Mouse (Mus musculus) neural tube, embryonic 11.5 days (tissue): ENCODE measurements around the gene Palld. TPM values are rescaled to one million over a fixed set of nuclear protein-coding genes. Genes with fewer than 3 reads are reported as not detected.

Experiments
- ATAC-seq: fragments of 200-750 bp; cut with Nextera tagmentation; 2 replicates; pipeline ENCODE4 v1.8.0; 2017; ENCODE audit warnings: moderate number of reproducible peaks, mild to moderate bottlenecking, moderate TSS enrichment, moderate library complexity; ENCODE audit not compliant: insufficient read depth, low FRiP score, low TSS enrichment
- DNase-seq: peaks from one replicate; pipeline ENCODE4 v3.0.0-alpha.2; 2015; ENCODE audit warnings: low spot score
- H3K27ac ChIP-seq: fragments of 300-500 bp; sonication (generic); 2 replicates; pipeline ENCODE4 v1.5.1; 2014; ENCODE audit warnings: low read depth, mild to moderate bottlenecking, low read length
- H3K27me3 ChIP-seq: fragments of 300-500 bp; sonication (generic); 2 replicates; pipeline ENCODE4 v1.6.1; 2014; ENCODE audit warnings: mild to moderate bottlenecking, low read length, mixed read lengths; ENCODE audit not compliant: control insufficient read depth, insufficient read depth
- H3K36me3 ChIP-seq: fragments of 300-500 bp; sonication (generic); 2 replicates; pipeline ENCODE4 v1.6.1; 2014; ENCODE audit warnings: mild to moderate bottlenecking, low read length, moderate library complexity, mixed read lengths; ENCODE audit not compliant: control insufficient read depth, insufficient read depth
- H3K4me1 ChIP-seq: fragments of 300-500 bp; sonication (generic); 2 replicates; pipeline ENCODE4 v1.6.1; 2014; ENCODE audit warnings: low read length, mixed read lengths; ENCODE audit not compliant: control insufficient read depth, insufficient read depth
- H3K4me2 ChIP-seq: fragments of 300-500 bp; sonication (generic); 2 replicates; pipeline ENCODE4 v1.6.1; 2014; ENCODE audit warnings: low read depth, mild to moderate bottlenecking, moderate library complexity
- H3K4me3 ChIP-seq: fragments of 300-500 bp; sonication (generic); 2 replicates; pipeline ENCODE4 v1.5.1; 2014; ENCODE audit warnings: low read depth, low read length
- H3K9ac ChIP-seq: fragments of 300-500 bp; sonication (generic); 2 replicates; pipeline ENCODE4 v1.6.1; 2014; ENCODE audit warnings: mild to moderate bottlenecking, low read length
- H3K9me3 ChIP-seq: fragments of 300-500 bp; sonication (generic); 2 replicates; pipeline ENCODE4 v1.6.1; 2016; ENCODE audit warnings: low read length; ENCODE audit not compliant: control insufficient read depth
- WGBS: fragments of 180-500 bp; shearing (Covaris S2); extraction: QIAGEN DNeasy Blood & Tissue Kit; methylation state at CpG from one replicate; pipeline ENCODE4 v1.1.7; 2014; 5-methylcytosine and 5-hydroxymethylcytosine counted together
- polyA plus RNA-seq: library from polyadenylated mRNA; unstranded; fragments of >200 nt; fragmentation: Nextera tagmentation; extraction: Ambion mirVana; gene quantifications from 2 replicates; pipeline ENCODE4 v1.2.1, GENCODE M21; 2014

The Palld gene
- polyA plus RNA-seq, 1 experiment from 2014 or later: 54.7 TPM

- DNase-seq (no peak), ATAC-seq (no peak)
- no peak overlapping the region for H3K4me2 ChIP-seq
- no peaks in the 10 kb centered on the region for H3K9me3 ChIP-seq
- H3K4me1 ChIP-seq: no peaks in the 10 kb centered on the region
- 86% methylated on average over 4 of the region's 4 CpGs for WGBS
- no peak overlapping the region for H3K27ac ChIP-seq
- H3K4me3 ChIP-seq: no peak overlapping the region
- no peaks in the 10 kb centered on the region for H3K36me3 ChIP-seq
- H3K27me3 ChIP-seq: no peaks in the 10 kb centered on the region
- H3K9ac ChIP-seq: no peak overlapping the region
These were observed 342.5 kb downstream of the Palld start for GRCm38 (mm10) chr8:61559979-61560378.

GRCm38 (mm10) chr8:61559450-61559849 is 343.0 kb downstream of the Palld start:
- Histone ChIP-seq H3K4me2 (no peak overlapping the region), H3K27ac (no peak overlapping the region), H3K27me3 (no peaks in the 10 kb centered on the region), H3K9ac (no peak overlapping the region), H3K4me3 (no peak overlapping the region), H3K9me3 (no peaks in the 10 kb centered on the region), H3K36me3 (no peaks in the 10 kb centered on the region), H3K4me1 (no peaks in the 10 kb centered on the region)
- ATAC-seq (no peak), DNase-seq (no peak)
- 82% methylated on average over 5 of the region's 5 CpGs for WGBS

DNA sequence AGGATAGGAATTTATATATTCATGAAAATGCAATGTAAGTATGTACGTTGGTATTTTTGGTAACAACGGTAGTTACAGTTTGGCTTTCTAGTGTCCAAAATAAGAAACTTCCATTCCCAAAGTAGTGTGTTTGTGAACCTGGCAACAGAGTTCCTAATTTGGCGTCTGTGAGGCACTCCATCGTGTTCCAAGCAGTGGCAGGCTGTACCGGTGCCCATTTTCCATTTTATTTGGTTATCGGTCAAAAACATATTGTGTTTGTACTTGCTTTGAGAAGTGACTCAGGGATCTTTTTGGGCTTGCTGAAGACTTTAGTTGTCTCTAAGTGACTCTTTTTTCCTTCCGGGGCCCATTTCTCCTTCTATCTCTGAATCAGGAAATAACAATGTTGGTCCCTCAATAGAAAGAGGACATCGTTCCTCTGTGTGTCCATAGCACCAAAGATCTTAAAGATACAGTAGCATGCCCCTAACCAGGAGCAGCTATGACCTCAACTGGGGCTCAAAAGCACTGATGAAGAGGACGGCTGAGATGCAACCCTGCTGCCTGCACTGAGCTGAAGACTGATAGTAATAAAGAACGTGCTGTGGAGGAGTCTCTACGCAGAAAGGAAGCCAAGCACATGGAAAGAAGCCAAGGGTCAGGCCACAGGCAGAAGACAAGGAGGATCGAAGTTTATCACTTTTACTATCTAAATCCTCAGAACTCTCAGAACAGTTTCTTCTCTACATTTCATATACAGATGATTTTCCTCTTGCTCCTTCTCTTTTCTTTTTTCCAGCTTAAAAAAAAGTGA is 344.2 kb downstream of the Palld start:
- H3K27ac ChIP-seq: no peak overlapping the region
- DNase-seq (no peak), ATAC-seq (no peak)
- no peaks in the 10 kb centered on the region for H3K4me1 ChIP-seq
- 94% methylated on average over 12 of the region's 12 CpGs for WGBS
- no peaks in the 10 kb centered on the region for H3K36me3 ChIP-seq
- no peak overlapping the region for H3K9ac ChIP-seq
- no peaks in the 10 kb centered on the region for H3K27me3 ChIP-seq
- no peaks in the 10 kb centered on the region for H3K9me3 ChIP-seq
- no peak overlapping the region for H3K4me3 ChIP-seq
- no peak overlapping the region for H3K4me2 ChIP-seq

GRCm38 (mm10) chr8:61557036-61557435 is 345.5 kb downstream of the Palld start:
- H3K9ac ChIP-seq: no peak overlapping the region

DNA sequence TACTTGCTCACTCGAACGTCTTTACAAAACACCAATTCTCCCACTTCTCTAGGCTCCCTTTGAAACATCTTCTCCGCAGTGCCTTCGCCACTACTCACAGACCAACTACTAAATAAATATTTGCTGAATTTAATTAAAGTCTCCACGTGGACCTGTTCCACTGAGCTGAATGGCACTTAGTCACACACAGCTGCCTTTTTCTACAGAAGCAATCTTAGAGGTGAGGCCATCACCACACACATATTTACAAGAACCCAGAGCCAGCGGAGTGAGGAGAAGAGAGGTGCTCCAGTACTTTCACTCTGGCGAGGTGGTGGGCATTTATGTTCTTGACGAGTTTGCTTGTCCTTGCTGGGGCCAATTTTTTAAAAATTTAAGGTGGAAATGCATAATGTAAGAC is 346.3 kb downstream of the Palld start:
- Histone ChIP-seq H3K4me1 (no peaks in the 10 kb centered on the region), H3K4me3 (no peak overlapping the region), H3K4me2 (no peak overlapping the region), H3K27me3 (no peaks in the 10 kb centered on the region), H3K9ac (no peak overlapping the region), H3K9me3 (no peaks in the 10 kb centered on the region), H3K36me3 (no peaks in the 10 kb centered on the region), H3K27ac (no peak overlapping the region)
- no peak for DNase-seq
- no peak for ATAC-seq
- WGBS: 69% methylated on average over 8 of the region's 8 CpGs

More at GRCm38 (mm10) chr8:61557036-61557435, 345.5 kb downstream of the Palld start:
- Histone ChIP-seq H3K27ac (no peak overlapping the region), H3K4me2 (no peak overlapping the region), H3K4me3 (no peak overlapping the region), H3K27me3 (no peaks in the 10 kb centered on the region), H3K36me3 (no peaks in the 10 kb centered on the region), H3K4me1 (no peaks in the 10 kb centered on the region), H3K9me3 (no peaks in the 10 kb centered on the region)
- DNase-seq (no peak), ATAC-seq (no peak)

- Histone ChIP-seq H3K27ac (no peak overlapping the region), H3K4me3 (no peak overlapping the region), H3K4me1 (no peaks in the 10 kb centered on the region), H3K36me3 (no peaks in the 10 kb centered on the region), H3K9me3 (no peaks in the 10 kb centered on the region), H3K27me3 (no peaks in the 10 kb centered on the region), H3K9ac (no peak overlapping the region), H3K4me2 (no peak overlapping the region)
- ATAC-seq: no peak
- 79% methylated on average over 6 of the region's 6 CpGs for WGBS
- DNase-seq: no peak
These were observed 347.1 kb downstream of the Palld start for GRCm38 (mm10) chr8:61555343-61555742.

DNA sequence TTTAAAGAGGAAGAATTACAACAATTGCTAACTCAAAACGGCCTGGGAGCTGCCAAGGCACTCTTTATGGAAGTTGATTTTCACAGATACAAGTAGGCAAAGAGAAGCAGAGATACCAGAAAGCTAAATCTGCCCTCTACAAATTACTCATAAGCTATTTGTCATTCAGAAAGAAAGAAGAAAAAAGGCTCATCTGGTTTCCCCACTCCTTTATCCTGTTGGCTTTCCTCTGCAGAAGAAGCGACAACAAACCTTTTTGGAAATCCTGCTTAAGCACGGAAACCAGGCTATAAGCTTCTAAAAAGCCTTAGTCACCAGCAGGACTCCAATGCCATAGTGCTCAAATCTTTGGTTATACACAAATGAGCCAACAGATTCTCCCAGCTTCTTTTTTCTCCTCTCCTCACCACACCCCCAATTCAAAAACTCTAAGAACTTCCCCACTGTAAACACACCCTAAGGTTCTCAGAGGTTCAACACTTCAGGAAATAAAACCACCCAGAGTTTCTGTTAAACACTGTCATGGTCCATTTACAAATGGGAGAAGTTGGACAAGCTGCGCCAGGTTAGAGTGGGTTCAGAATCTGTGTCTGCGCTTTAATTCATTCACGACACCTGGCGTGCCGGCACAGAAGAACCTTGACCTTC is 349.6 kb downstream of the Palld start:
- DNase-seq (no peak), ATAC-seq (no peak)
- WGBS: 80% methylated on average over 8 of the region's 8 CpGs
- peaks cover 4% of the 10 kb centered on the region for H3K9me3 ChIP-seq
- H3K4me1 ChIP-seq: no peaks in the 10 kb centered on the region
- H3K27ac ChIP-seq: no peak overlapping the region
- peaks cover 20% of the 10 kb centered on the region for H3K36me3 ChIP-seq
- H3K27me3 ChIP-seq: no peaks in the 10 kb centered on the region
- H3K4me2 ChIP-seq: no peak overlapping the region
- H3K4me3 ChIP-seq: no peak overlapping the region
- H3K9ac ChIP-seq: no peak overlapping the region

GRCm38 (mm10) chr8:61552221-61552620 is 350.3 kb downstream of the Palld start:
- H3K9me3 ChIP-seq: peaks cover 4% of the 10 kb centered on the region

More at GRCm38 (mm10) chr8:61552221-61552620, 350.3 kb downstream of the Palld start:
- Histone ChIP-seq H3K27ac (no peak overlapping the region), H3K4me3 (no peak overlapping the region), H3K4me2 (no peak overlapping the region), H3K36me3 (peaks cover 20% of the 10 kb centered on the region), H3K27me3 (no peaks in the 10 kb centered on the region), H3K4me1 (no peaks in the 10 kb centered on the region), H3K9ac (no peak overlapping the region)
- DNase-seq (no peak), ATAC-seq (no peak)
- WGBS: 60% methylated on average over 6 of the region's 6 CpGs
